Mouse (Mus musculus) frontal cortex, adult 2 months (tissue): ENCODE data around the gene Uts2b. TPM values are rescaled to one million over a fixed set of nuclear protein-coding genes. Genes with fewer than 3 reads are reported as not detected.
A peak's percentile ranks its signal among the peaks of the same experiment; 100 is the strongest.

Source experiments
- DNase-seq, 2 experiments: peaks; one replicate each; pipeline ENCODE4 v3.0.0; 2022; ENCODE audit warnings: low spot score in 1 of 2; ENCODE audit errors: extremely low spot score in 1 of 2
- polyA plus RNA-seq: library from polyadenylated mRNA; depleted of rRNA; stranded (reverse); fragments of >200 nt; gene quantifications from 2 replicates; pipeline ENCODE4 v1.2.3, GENCODE M21; 2012; rRNA removed

Uts2b gene
- not detected in 2 replicates for polyA plus RNA-seq

GRCm38 (mm10) chr16:27370191-27370590 lies at the start of gene Uts2b:
Uts2b (minus strand) TSS chr16:27370239.
- DNase-seq, result no peak

DNA sequence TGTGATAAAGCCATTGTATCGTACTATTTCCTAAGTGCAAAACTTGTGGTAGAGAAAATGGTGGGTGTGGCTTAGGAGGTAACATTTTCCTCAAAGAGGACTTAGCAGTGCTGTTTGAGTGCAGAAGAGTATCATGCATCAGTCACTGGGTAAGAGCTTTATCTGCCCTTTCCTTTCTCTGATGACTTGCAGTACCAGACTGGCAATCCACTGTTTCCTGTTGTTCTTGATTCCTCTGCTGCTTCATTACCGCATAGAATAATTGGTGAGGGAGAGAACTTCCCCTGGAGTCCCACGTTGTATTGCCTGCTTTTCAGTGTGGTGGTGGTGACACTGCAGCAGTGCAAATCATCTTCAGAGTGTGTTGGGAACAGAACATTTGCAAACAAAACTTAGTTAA lies 47.6 kb upstream of the Uts2b start:
- DNase-seq, result no peak

DNA sequence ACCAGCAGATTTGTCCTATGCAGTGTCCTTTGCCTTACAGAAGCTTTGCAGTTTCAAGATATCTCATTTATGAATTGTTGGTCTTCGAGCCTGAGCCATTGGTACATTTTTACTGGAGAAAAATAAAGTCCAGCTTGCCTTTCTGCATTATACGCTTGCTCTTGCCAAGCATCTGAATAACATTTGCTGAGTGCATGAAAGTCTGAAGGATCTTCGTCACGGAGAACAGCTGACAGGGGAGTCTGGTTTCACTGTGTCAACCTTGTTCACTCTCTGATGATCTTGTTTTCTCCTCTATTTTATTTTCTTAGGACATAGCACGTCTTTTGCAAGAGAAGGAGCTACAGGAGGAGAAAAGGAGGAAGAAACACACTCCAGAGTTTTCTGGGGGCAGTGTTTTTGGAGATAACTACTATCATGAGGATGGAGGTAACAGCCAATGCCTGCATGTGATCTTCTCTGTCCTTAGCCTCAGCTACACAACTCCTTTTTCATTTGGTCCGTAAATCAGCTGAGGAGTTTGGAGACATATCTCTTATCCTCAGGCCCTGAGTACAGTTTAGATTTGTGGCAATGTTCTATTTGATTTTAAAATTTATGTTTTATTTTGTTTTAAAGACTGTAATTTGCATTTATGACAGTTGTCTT lies 47.0 kb upstream of the Uts2b start:
- DNase-seq, result no peak

DNA sequence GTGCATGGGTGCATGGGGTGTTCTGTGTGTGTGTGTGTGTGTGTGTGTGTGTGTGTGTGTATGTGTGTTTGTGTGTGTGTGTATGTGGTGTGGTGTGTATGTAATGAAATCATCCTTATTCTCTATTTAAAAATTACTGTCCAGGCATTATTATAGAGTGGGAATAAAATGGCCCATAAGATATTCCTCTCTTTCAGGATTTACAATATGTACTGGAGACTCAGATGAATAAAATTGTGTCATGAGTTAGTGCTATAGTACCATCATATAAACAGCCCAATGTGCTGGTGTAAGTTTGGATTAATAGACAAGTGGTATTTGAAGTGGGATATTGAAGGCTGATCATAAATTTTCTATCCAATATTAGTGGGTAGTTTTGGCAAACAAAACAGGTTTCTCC lies 34.1 kb upstream of the Uts2b start:
- DNase-seq, result no peak

DNA sequence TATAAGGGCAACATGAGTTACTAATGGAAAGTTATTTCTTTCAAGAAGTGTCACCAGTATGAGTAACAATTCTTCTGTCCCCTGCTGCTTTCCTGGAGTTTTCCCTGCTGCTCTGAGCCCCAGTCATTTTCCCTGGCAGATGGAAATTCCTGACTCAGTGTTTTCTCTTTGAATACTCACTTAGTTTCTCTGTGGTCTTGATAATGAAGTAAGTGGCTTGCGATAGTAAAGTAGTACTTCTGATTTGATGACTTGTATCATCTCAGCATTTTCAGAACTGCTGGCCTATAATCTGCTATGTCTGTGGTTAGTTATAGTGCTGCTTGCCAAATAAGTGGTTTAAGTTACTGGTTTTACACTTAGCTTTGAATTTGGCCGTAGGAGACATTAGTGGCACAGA lies 31.5 kb upstream of the Uts2b start:
- no peak for DNase-seq

- no peak for DNase-seq
These were observed 29.7 kb upstream of the Uts2b start for GRCm38 (mm10) chr16:27399719-27400253.

DNA sequence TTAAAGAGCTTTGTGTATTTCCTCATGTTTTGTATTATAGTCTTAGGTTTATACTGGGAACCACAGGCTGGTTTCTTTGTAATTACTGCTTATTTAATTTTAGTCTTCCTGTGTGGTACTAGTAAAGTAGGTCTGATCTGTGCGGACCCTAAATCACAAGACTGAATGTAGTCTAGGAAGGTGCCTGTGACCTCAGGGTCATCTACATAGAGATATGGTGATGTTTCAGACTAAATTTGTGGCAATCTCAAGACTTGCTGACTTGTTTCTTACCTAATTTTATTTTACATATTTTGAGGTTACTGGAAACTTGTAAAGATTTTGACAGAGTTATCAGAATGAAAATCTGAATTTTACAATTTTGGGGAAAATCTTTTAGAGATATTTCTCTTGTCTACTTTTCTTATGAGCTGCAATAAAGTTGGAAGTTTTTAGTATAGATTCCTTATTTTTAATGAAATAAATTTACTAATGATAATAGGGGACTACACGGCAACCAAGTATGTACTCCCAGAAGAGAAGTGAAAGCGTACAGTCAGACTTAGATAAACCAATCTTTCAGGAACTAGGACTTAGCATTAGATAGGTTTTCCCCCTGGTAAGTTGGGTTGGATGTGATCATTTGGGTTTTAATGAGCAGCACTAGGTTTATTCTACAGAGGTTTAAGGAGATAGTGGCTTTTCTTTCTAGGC lies 29.1 kb upstream of the Uts2b start:
- DNase-seq, result no peak

DNA sequence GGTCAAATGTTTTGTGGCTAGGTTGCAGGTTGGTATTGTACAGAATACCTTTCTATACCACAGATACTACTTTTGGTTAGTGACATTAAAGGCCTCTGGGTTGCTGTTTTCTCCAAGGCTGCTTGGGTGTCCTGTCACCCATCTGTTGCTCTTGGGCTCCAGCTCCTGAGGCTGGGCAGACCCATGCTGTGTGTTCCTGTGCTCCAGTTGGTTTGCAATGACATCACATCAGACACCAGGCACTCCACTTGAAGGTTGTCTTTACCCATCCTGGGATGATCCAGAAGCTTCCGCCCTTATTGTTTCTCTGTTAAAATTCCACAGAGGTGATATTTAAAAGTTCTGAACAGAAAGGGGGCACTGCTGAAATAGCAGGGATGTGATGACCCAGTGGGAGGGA lies 26.9 kb upstream of the Uts2b start:
- no peak for DNase-seq

- no peak for DNase-seq
These were observed 25.4 kb upstream of the Uts2b start for GRCm38 (mm10) chr16:27395251-27396037.

GRCm38 (mm10) chr16:27391845-27392244 lies 21.8 kb upstream of the Uts2b start:
- no peak for DNase-seq

GRCm38 (mm10) chr16:27390306-27390705 lies 20.3 kb upstream of the Uts2b start:
- no peak for DNase-seq

DNA sequence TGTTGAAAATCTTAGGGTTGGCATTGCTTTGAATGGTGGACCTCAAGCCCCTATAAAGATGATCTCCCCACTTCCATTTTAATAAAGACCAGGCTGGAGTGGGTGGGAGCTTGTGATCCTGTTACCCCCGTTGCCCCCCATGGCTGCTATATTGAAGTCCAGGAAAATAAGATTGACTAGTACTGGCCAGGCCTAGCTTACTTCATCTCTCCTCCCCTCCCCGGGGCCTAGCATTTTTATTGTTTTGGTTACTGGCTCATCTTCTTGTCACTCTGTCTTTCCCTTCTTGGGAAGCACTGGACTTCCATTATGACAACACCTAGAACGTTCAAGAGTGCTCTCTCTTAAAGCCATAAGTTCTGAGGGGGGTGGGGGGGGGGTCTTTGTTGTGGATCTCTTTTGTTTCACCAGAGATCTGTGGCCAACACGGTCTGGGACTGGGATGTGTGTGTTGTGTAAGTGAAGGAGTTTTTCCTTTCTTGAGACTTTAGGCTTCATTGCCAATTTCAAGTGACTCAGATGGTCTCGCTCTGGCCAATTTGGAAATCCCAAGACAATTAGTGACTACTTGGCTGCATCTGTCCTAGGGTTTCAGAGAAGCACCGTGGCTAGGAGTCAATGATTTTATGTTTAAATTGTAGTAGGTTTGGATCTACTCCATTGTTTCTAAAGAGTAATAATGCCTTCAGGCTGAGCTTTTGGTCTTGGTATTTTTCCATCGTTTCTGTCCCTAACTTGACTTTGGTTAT lies 19.7 kb upstream of the Uts2b start:
- no peak for DNase-seq

- DNase-seq, result peak; percentile 44 to 73
These were observed 18.9 kb upstream of the Uts2b start, which contains the start of gene Ccdc50 for GRCm38 (mm10) chr16:27388761-27389451. Ccdc50 (plus strand) TSS chr16:27388869.

DNA sequence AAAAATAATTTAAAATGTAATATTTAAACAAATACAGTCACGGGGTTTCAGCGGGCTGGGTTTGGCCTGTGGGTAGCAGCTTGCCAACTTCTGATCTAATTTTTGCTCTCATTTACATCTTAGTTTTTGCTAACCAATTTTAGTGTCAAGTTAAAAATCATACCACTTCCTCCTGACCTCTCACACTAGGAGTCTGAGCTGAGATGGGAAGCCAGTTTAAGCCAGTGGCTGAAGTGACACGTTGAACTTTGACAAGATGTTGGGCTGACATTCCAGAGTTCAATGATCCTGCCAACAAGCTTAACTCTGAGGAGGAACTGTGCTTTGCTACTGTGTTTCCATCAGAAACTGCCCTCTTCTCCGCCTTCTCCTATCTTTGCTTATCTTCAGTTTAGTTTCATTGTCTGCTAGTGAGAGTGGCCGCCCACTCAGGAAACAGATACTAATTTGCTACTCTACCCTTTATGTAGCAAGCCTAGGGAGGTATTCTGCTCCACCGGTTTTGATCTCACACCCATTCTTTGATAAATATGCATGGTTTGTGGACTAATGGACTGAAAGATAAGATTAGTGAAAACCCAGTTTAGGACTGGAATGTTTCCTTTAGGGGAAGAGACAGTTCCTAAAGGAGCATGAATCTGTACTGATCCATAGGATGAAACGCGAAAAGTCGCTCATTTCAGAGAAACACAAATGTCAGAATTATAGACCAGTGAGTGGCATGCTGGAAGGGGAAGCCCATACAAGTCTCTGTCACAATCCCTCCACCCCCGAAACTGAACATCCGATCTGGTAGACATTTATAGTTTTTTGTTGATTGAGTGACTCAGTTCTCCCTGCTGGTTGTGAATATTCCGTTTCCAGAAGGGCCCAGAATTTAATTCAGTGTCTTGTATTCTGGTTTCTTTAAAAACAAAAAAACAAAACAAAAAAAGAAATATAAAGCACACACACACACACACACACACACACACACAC lies 17.9 kb upstream of the Uts2b start:
- peak in 1 of 2 experiments; percentile 37 for DNase-seq

DNA sequence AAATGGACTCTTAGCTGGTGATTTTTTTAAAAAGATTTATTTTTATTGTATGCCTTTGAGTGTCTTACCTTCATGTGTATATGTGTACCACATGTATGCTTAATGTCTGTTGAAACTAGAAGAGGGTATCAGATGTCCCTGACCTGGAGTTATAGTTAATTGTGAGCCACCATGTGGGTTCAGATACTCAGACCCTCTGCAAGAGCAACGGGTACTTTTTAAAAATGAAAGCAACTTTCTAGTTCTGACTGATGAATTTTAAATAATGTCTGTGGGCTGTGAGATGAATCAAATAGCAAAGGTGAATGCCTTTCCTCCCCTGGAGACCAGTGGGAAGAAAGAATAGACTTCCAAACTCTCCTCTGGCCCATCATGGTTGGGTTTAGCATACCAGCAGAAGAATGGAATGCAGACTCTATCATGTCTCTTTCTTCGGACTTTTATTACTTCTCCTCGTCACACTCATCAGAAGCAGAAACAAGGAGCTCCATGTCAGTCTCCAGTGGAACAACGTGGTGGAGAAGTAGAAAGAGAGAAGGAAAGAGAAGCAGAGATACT lies 16.9 kb upstream of the Uts2b start:
- DNase-seq, result no peak

GRCm38 (mm10) chr16:27385649-27386048 lies 15.6 kb upstream of the Uts2b start:
- DNase-seq, result no peak

GRCm38 (mm10) chr16:27384893-27385603 lies 15.0 kb upstream of the Uts2b start:
- DNase-seq, result peak; percentile 21 to 59

GRCm38 (mm10) chr16:27382217-27382616 lies 12.2 kb upstream of the Uts2b start:
- DNase-seq, result no peak
